Mouse (Mus musculus): ENCODE measurements around the gene Impdh2. TPM values are rescaled to one million over a fixed set of nuclear protein-coding genes. Genes with fewer than 3 reads are reported as not detected.
A peak's percentile ranks its signal among the peaks of the same experiment; 100 is the strongest.

Gene Impdh2
- polyA plus RNA-seq, 1 experiment from 2014 or later, result 239 TPM

- H3K4me3 ChIP-seq, result peak overlapping the region; percentile 67
- no peaks in the 10 kb centered on the region for H3K9me3 ChIP-seq (replicated peaks)
- H3K27me3 ChIP-seq (ENCODE audit: low read depth, poor library complexity, severe bottlenecking), result no peaks in the 10 kb centered on the region
- DNase-seq (ENCODE audit: low spot score), result peak; percentile 79
- peaks cover 66% of the 10 kb centered on the region for H3K36me3 ChIP-seq
- peaks cover 86% of the 10 kb centered on the region for H3K4me1 ChIP-seq
- 52% methylated on average over 26 of the region's 26 CpGs for WGBS
- peak overlapping the region; percentile 52; the same call in 1 of the 2 replicates for H3K27ac ChIP-seq (replicated peaks)
Observed at GRCm38 (mm10) chr9:108573774-108574690, 13.9 kb downstream of the Impdh2 start.

- H3K27ac ChIP-seq (replicated peaks), result peak overlapping the region; percentile 6; the same call in 1 of the 2 replicates
- H3K9me3 ChIP-seq (replicated peaks), result no peaks in the 10 kb centered on the region
- H3K4me3 ChIP-seq, result peak overlapping the region; percentile 67; the same call in 1 of the 2 replicates
- peaks cover 86% of the 10 kb centered on the region for H3K4me1 ChIP-seq
- no peak for DNase-seq (ENCODE audit: low spot score)
- H3K36me3 ChIP-seq, result peaks cover 71% of the 10 kb centered on the region
- WGBS, result 90% methylated on average over 12 of the region's 12 CpGs
- peaks cover 8% of the 10 kb centered on the region for H3K27me3 ChIP-seq (ENCODE audit: low read depth, poor library complexity, severe bottlenecking)
Observed at GRCm38 (mm10) chr9:108574921-108575320, 14.8 kb downstream of the Impdh2 start.

GRCm38 (mm10) chr9:108575321-108576297, 15.5 kb downstream of the Impdh2 start:
- DNase-seq (ENCODE audit: low spot score), result no peak
- Histone ChIP-seq H3K4me3 (peak overlapping the region; percentile 67), H3K4me1 (peaks cover 81% of the 10 kb centered on the region), H3K36me3 (peaks cover 74% of the 10 kb centered on the region), H3K27me3 (ENCODE audit: low read depth, poor library complexity, severe bottlenecking) (peaks cover 15% of the 10 kb centered on the region), H3K9me3 (replicated peaks) (no peaks in the 10 kb centered on the region), H3K27ac (replicated peaks) (no peak overlapping the region; the same call in 1 of the 2 replicates)
- whole genome bisulfite sequencing, result 91% methylated on average over 37 of the region's 37 CpGs

DNA sequence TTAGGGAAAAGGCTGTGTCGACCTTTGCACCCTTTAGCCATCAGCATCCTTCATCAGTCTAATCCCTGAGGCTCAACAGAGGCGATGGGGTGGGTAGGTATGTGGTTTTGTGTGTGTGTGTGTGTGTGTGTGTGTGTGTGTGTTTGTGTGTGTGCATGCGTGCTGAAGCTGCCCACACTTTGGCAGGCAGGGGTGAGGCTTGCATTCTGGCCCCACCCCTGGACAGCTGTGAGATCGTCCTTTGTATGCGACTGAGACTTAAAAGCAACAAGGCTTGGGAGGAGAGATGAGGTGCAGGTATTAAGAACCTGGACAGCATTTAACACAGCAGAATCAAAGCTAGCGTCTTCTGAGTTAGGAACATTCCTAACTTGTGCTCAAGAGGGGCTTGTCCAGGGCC, 16.9 kb downstream of the Impdh2 start:
- no peak for DNase-seq (ENCODE audit: low spot score)
- WGBS, result 67% methylated on average over 6 of the region's 6 CpGs
- Histone ChIP-seq H3K4me3 (peak overlapping the region; percentile 67), H3K4me1 (peaks cover 71% of the 10 kb centered on the region), H3K9me3 (replicated peaks) (no peaks in the 10 kb centered on the region), H3K27me3 (ENCODE audit: low read depth, poor library complexity, severe bottlenecking) (peaks cover 17% of the 10 kb centered on the region), H3K27ac (replicated peaks) (peak overlapping the region; percentile 96; the same call in 1 of the 2 replicates), H3K36me3 (peaks cover 68% of the 10 kb centered on the region)

DNA sequence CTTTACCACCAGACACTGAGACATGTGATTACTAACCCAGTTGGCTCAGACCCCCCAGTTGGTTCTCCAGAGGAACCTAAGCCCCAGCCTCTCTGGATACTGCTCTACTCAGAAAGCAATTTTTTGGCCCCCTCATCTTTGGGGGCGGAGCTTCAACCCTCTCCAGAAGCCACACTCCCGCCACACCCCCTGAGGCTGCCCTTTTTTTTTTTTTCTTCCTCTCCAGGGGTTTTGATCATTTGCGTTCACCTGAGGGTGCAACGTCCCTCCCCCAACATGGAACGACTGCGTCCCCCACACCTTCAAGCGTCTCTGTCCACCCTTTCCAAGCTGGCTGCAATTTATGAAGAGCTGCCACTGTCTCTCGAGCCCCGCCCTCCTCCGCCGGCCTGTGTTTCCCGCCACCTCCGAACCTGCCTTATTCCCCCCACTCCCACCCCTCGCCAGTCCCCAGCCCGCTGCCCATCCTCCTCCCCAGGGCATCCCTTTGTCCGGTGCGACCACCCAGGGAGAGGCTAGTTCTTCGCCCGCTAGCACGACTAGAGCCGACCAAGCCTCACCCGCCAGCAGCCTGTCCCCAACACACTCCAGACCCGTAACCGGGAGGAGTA, 18.0 kb downstream of the Impdh2 start:
- Histone ChIP-seq H3K9me3 (replicated peaks) (no peaks in the 10 kb centered on the region), H3K27ac (replicated peaks) (peak overlapping the region; percentile 96), H3K4me3 (peak overlapping the region; percentile 67), H3K4me1 (peaks cover 66% of the 10 kb centered on the region), H3K27me3 (ENCODE audit: low read depth, poor library complexity, severe bottlenecking) (peaks cover 17% of the 10 kb centered on the region), H3K36me3 (peaks cover 68% of the 10 kb centered on the region)
- no peak for DNase-seq (ENCODE audit: low spot score)
- 0% methylated on average over 24 of the region's 24 CpGs for WGBS

DNA sequence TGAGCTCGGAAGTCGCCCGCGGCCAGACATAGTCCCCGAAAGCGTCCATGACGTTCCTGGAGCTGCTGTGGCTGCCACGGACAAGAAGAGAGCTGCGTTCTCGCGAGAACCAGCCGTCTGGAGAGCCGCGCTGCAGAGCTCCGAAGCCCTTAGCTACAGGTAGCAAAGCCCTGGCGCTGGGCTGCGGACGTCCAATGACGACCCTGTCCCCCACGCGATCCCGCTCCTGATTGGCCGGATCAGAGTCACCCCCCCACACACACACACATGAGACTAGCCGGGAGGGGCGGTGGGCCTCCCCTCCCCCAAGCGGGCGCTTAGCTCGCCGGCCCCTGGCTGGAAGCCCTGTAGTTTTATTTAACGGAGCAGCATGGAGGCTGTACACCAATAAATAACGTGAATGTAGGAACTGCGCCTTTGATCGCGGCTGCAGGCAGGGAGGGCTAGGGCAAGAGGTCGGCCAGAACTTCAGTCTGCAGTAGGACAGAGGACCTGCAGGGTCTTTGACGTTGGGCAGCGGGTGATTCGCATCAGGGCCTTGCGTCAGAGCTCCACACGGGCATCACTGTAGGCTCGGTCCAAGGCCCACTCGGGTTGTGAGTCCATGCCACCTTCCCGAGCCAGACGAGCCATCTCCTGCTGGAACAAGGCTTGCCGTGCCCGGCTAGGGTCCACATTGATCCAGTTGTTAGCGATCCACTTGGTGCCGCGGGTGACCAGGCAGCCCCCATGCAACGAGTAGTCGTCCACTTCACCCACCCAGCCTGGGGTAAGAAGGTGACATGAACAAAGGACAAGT, 18.7 kb downstream of the Impdh2 start, which contains the start of gene Wdr6:
Gene Wdr6, minus strand, starts transcription at position 195 of the 799 bp plus-strand sequence.
- H3K27ac ChIP-seq (replicated peaks), result peak within 1 kb of the TSS; percentile 96
- DNase-seq (ENCODE audit: low spot score), result peak; percentile 98
- H3K4me3 ChIP-seq, result peak within 1 kb of the TSS; percentile 67
- peaks cover 59% of the 10 kb centered on the region for H3K4me1 ChIP-seq
- peaks cover 66% of the 10 kb centered on the region for H3K36me3 ChIP-seq
- H3K9me3 ChIP-seq (replicated peaks), result no peaks in the 10 kb centered on the region
- 5% methylated on average over 51 of the region's 51 CpGs for WGBS
- peaks cover 17% of the 10 kb centered on the region for H3K27me3 ChIP-seq (ENCODE audit: low read depth, poor library complexity, severe bottlenecking)

GRCm38 (mm10) chr9:108579344-108579690, 19.2 kb downstream of the Impdh2 start:
- peaks cover 60% of the 10 kb centered on the region for H3K36me3 ChIP-seq
- H3K27me3 ChIP-seq (ENCODE audit: low read depth, poor library complexity, severe bottlenecking), result peaks cover 17% of the 10 kb centered on the region
- H3K27ac ChIP-seq (replicated peaks), result peak overlapping the region; percentile 96
- DNase-seq (ENCODE audit: low spot score), result no peak
- H3K4me3 ChIP-seq, result peak overlapping the region; percentile 67
- WGBS, result 58% methylated on average over 5 of the region's 5 CpGs
- H3K9me3 ChIP-seq (replicated peaks), result no peaks in the 10 kb centered on the region
- peaks cover 53% of the 10 kb centered on the region for H3K4me1 ChIP-seq

DNA sequence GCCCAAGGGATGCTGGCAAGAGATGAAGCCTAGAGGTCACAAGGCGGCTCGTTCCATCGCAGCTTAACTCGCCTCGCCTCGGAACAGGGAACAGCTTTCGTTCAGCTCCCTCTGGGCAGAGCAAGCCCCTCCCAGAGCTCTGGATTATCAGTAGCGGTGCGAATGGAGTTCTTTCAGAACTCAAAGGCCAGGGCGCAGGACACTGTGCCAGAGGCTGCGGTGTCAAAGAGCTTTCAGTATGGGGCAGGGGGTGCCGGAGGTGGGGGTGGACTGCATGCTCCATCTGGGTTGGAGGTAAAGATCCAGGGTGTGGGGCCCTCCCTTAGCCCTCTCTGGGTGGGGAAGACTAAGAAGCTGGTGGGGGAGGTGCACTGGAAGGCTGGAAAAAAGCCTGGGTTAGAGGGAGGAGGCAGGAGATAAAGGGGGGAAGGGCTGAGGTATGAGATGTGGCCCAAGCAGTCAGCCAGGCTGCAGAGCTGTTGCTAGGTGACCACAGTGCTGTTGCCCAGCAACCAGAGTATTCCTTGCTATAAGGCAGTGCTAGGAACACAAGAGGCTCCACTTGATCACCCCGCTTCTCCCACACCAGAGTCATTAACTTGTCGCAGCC, 27.6 kb downstream of the Impdh2 start:
- H3K27me3 ChIP-seq (ENCODE audit: low read depth, poor library complexity, severe bottlenecking), result peaks cover 18% of the 10 kb centered on the region; the same call in 1 of the 2 replicates
- peak; percentile 97 for DNase-seq (ENCODE audit: low spot score)
- H3K9me3 ChIP-seq (replicated peaks), result no peaks in the 10 kb centered on the region
- peak overlapping the region; percentile 49 for H3K4me3 ChIP-seq
- peaks cover 23% of the 10 kb centered on the region for H3K36me3 ChIP-seq
- peak overlapping the region; percentile 92 for H3K27ac ChIP-seq (replicated peaks)
- 1% methylated on average over 14 of the region's 14 CpGs for WGBS
- peaks cover 48% of the 10 kb centered on the region for H3K4me1 ChIP-seq

DNA sequence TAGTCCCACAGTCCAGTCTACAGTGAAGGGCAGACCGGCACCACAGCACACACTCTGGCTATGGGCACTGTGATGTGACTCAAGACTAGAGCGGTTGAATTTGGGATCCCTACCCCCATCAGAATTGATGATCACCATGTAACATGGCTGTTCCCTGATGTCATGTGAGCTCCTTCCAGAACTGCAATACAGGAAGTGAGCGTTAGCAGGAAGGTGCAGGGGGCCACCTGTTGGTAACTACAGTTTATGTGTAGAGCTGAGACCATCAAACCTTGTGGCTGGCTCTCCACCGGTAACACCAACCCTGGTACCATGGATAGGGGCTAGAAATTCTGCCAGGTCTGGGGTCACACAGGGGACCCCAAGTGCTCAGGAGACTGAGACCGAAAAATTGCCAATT, 29.1 kb downstream of the Impdh2 start:
- no peak for DNase-seq (ENCODE audit: low spot score)

DNA sequence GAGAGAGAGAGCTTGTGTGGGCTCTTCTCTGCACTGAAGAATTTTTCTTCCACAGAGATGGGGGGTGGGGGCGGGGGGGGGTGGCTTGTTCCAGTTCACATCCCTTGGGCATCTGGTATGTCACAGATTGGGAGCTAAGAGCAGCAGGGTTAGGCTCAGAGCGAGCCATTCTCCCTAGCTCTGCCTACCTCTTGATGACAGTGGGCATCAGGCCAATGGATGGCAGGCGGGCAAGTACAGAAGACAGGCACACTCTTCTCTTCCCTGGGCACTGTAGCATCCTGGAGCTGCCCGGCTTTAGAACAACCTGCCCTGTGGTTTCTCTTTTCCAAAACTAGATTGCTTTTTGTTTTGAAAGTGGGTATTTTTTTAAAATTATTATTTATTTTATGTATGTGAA, 31.4 kb downstream of the Impdh2 start:
- no peaks in the 10 kb centered on the region for H3K9me3 ChIP-seq (replicated peaks)
- no peak overlapping the region for H3K27ac ChIP-seq (replicated peaks)
- peaks cover 46% of the 10 kb centered on the region for H3K4me1 ChIP-seq
- H3K27me3 ChIP-seq (ENCODE audit: low read depth, poor library complexity, severe bottlenecking), result peaks cover 18% of the 10 kb centered on the region; the same call in 1 of the 2 replicates
- 90% methylated on average over 4 of the region's 4 CpGs for WGBS
- H3K36me3 ChIP-seq, result peaks cover 24% of the 10 kb centered on the region; the same call in 1 of the 2 replicates
- H3K4me3 ChIP-seq, result no peak overlapping the region
- DNase-seq (ENCODE audit: low spot score), result no peak

More for the DNA sequence above, 29.1 kb downstream of the Impdh2 start:
- 77% methylated on average over 5 of the region's 5 CpGs for WGBS
- Histone ChIP-seq H3K4me1 (peaks cover 48% of the 10 kb centered on the region), H3K27ac (replicated peaks) (peak overlapping the region; percentile 92), H3K9me3 (replicated peaks) (no peaks in the 10 kb centered on the region), H3K36me3 (peaks cover 24% of the 10 kb centered on the region; the same call in 1 of the 2 replicates), H3K4me3 (peak overlapping the region; percentile 49), H3K27me3 (ENCODE audit: low read depth, poor library complexity, severe bottlenecking) (peaks cover 18% of the 10 kb centered on the region; the same call in 1 of the 2 replicates)

GRCm38 (mm10) chr9:108594354-108594753, 34.3 kb downstream of the Impdh2 start:
- WGBS, result 86% methylated on average over 3 of the region's 3 CpGs
- no peaks in the 10 kb centered on the region for H3K9me3 ChIP-seq (replicated peaks)
- H3K4me1 ChIP-seq, result peaks cover 35% of the 10 kb centered on the region
- no peak overlapping the region for H3K4me3 ChIP-seq
- no peak overlapping the region for H3K27ac ChIP-seq (replicated peaks)
- DNase-seq (ENCODE audit: low spot score), result no peak
- H3K27me3 ChIP-seq (ENCODE audit: low read depth, poor library complexity, severe bottlenecking), result peaks cover 17% of the 10 kb centered on the region; the same call in 1 of the 2 replicates
- peaks cover 24% of the 10 kb centered on the region; the same call in 1 of the 2 replicates for H3K36me3 ChIP-seq
